Mouse (Mus musculus) 3134 (cell line): Measurements from ENCODE around the gene Ago1.

ENCODE experiments used
- DNase-seq: peaks from one replicate; pipeline ENCODE4 v3.0.0-alpha.2; 2011; ENCODE audit warnings: low spot score; ENCODE audit not compliant: insufficient read length; ENCODE audit errors: extremely low read depth

The Ago1 gene

GRCm38 (mm10) chr4:126468285-126468901 is at the start of gene Ago1:
Ago1 (minus strand) TSS chr4:126468583.
- DNase-seq = peak; percentile 87

GRCm38 (mm10) chr4:126512308-126513066 is 44.1 kb upstream of the Ago1 start:
- DNase-seq = no peak

- DNase-seq = no peak
Observed at GRCm38 (mm10) chr4:126511013-126511412, 42.6 kb upstream of the Ago1 start.

GRCm38 (mm10) chr4:126509072-126509471 is 40.7 kb upstream of the Ago1 start:
- no peak for DNase-seq

- DNase-seq = no peak
Observed at GRCm38 (mm10) chr4:126508110-126508899, 39.9 kb upstream of the Ago1 start.

GRCm38 (mm10) chr4:126502977-126503309 is 34.6 kb upstream of the Ago1 start:
- no peak for DNase-seq

- no peak for DNase-seq
Observed at GRCm38 (mm10) chr4:126502141-126502976, 34.0 kb upstream of the Ago1 start.

- DNase-seq = no peak
Observed at GRCm38 (mm10) chr4:126498601-126499000, 30.2 kb upstream of the Ago1 start.

GRCm38 (mm10) chr4:126496963-126497362 is 28.6 kb upstream of the Ago1 start:
- DNase-seq = no peak

- DNase-seq = no peak
Observed at GRCm38 (mm10) chr4:126495942-126496790, 27.8 kb upstream of the Ago1 start.

GRCm38 (mm10) chr4:126495453-126495852 is 27.1 kb upstream of the Ago1 start:
- DNase-seq = no peak

GRCm38 (mm10) chr4:126493416-126493815 is 25.0 kb upstream of the Ago1 start:
- no peak for DNase-seq

GRCm38 (mm10) chr4:126491977-126492376 is 23.6 kb upstream of the Ago1 start:
- DNase-seq = no peak

GRCm38 (mm10) chr4:126490726-126491125 is 22.3 kb upstream of the Ago1 start:
- no peak for DNase-seq

GRCm38 (mm10) chr4:126489811-126490210 is 21.4 kb upstream of the Ago1 start:
- no peak for DNase-seq

- no peak for DNase-seq
Observed at GRCm38 (mm10) chr4:126486217-126486616, 17.8 kb upstream of the Ago1 start.

GRCm38 (mm10) chr4:126485065-126485464 is 16.7 kb upstream of the Ago1 start:
- DNase-seq = no peak

- DNase-seq = no peak
Observed at GRCm38 (mm10) chr4:126483874-126484273, 15.5 kb upstream of the Ago1 start.

GRCm38 (mm10) chr4:126482951-126483350 is 14.6 kb upstream of the Ago1 start:
- no peak for DNase-seq

GRCm38 (mm10) chr4:126481461-126481860 is 13.1 kb upstream of the Ago1 start:
- no peak for DNase-seq
